Mouse (Mus musculus): Measurements from ENCODE around the gene Dock1.

GRCm38 (mm10) chr7:134774468-134775162 lies 104.2 kb downstream of the Dock1 start:
- TF ChIP-seq GATA1 (IDR thresholded peaks at IDR 0.05; ENCODE audit: borderline replicate concordance, low read length): no peak
- TF ChIP-seq FLI1 (IDR thresholded peaks at IDR 0.05; ENCODE audit: low read length): no peak
